Mouse (Mus musculus) liver, embryonic 12.5 days (tissue): ENCODE data around the gene Insl3. TPM values are rescaled to one million over a fixed set of nuclear protein-coding genes. Genes with fewer than 3 reads are reported as not detected.
A peak's percentile ranks its signal among the peaks of the same experiment; 100 is the strongest.

Source experiments
- ATAC-seq: fragments of 200-750 bp; cut with Nextera tagmentation; 2 replicates; pipeline ENCODE4 v1.8.0; 2017; ENCODE audit warnings: moderate number of reproducible peaks, mild to moderate bottlenecking, moderate library complexity
- H3K27ac ChIP-seq: fragments of 300-500 bp; sonication (generic); 2 replicates; pipeline ENCODE4 v1.5.1; 2016; ENCODE audit warnings: mild to moderate bottlenecking
- H3K27me3 ChIP-seq: fragments of 300-500 bp; sonication (generic); replicated peaks from 2 replicates; pipeline ENCODE4 v1.6.1; 2016; ENCODE audit warnings: mild to moderate bottlenecking, moderate library complexity
- H3K36me3 ChIP-seq: fragments of 300-500 bp; sonication (generic); 2 replicates; pipeline ENCODE4 v1.6.1; 2016; ENCODE audit warnings: mild to moderate bottlenecking, moderate library complexity
- H3K4me1 ChIP-seq: fragments of 300-500 bp; sonication (generic); 2 replicates; pipeline ENCODE4 v1.6.1; 2016
- H3K4me2 ChIP-seq: fragments of 300-500 bp; sonication (generic); 2 replicates; pipeline ENCODE4 v1.6.1; 2016; ENCODE audit warnings: mild to moderate bottlenecking, moderate library complexity
- H3K4me3 ChIP-seq: fragments of 300-500 bp; sonication (generic); 2 replicates; pipeline ENCODE4 v1.5.1; 2016; ENCODE audit warnings: mild to moderate bottlenecking, moderate library complexity
- H3K9ac ChIP-seq: fragments of 300-500 bp; sonication (generic); 2 replicates; pipeline ENCODE4 v1.6.1; 2016; ENCODE audit warnings: mild to moderate bottlenecking, moderate library complexity
- H3K9me3 ChIP-seq: fragments of 300-500 bp; sonication (generic); replicated peaks from 2 replicates; pipeline ENCODE4 v1.6.1; 2016; ENCODE audit warnings: mild to moderate bottlenecking, moderate library complexity
- whole genome bisulfite sequencing: fragments of 180-500 bp; shearing (Covaris S2); methylation state at CpG from one replicate; pipeline ENCODE4 v1.1.7; 2016; ENCODE audit not compliant: insufficient replicate concordance; 5-methylcytosine and 5-hydroxymethylcytosine counted together
- polyA plus RNA-seq: library from polyadenylated mRNA; unstranded; fragments of >200 nt; fragmentation: Nextera tagmentation; extraction: Ambion mirVana; gene quantifications from 2 replicates; pipeline ENCODE4 v1.2.1, GENCODE M21; 2016

Insl3 gene
- polyA plus RNA-seq, 1 experiment from 2014 or later: 1.5 TPM

GRCm38 (mm10) chr8:71715531-71715930 is 26.5 kb downstream of the Insl3 start:
- ATAC-seq: no peak
- H3K4me3 ChIP-seq: no peak overlapping the region
- H3K27ac ChIP-seq: no peak overlapping the region
- no peaks in the 10 kb centered on the region for H3K9me3 ChIP-seq
- H3K4me1 ChIP-seq: peaks cover 3% of the 10 kb centered on the region; the same call in 1 of the 2 replicates
- H3K4me2 ChIP-seq: no peak overlapping the region
- peaks cover 22% of the 10 kb centered on the region for H3K36me3 ChIP-seq
- no peak overlapping the region for H3K9ac ChIP-seq
- 41% methylated on average over 8 of the region's 8 CpGs for WGBS
- peaks cover 27% of the 10 kb centered on the region for H3K27me3 ChIP-seq

- no peak overlapping the region for H3K4me3 ChIP-seq
- peaks cover 22% of the 10 kb centered on the region for H3K36me3 ChIP-seq
- peaks cover 21% of the 10 kb centered on the region for H3K27me3 ChIP-seq
- H3K4me1 ChIP-seq: peaks cover 4% of the 10 kb centered on the region; the same call in 1 of the 2 replicates
- H3K9ac ChIP-seq: no peak overlapping the region; the same call in 1 of the 2 replicates
- H3K9me3 ChIP-seq: no peaks in the 10 kb centered on the region
- no peak overlapping the region for H3K27ac ChIP-seq
- 76% methylated on average over 13 of the region's 13 CpGs for WGBS
- no peak for ATAC-seq
- no peak overlapping the region for H3K4me2 ChIP-seq
These were observed 27.6 kb downstream of the Insl3 start for GRCm38 (mm10) chr8:71716561-71717053.

GRCm38 (mm10) chr8:71717096-71717495 is 28.1 kb downstream of the Insl3 start:
- ATAC-seq: no peak
- H3K4me2 ChIP-seq: no peak overlapping the region
- 81% methylated on average over 12 of the region's 12 CpGs for WGBS

GRCm38 (mm10) chr8:71718252-71718651 is 29.2 kb downstream of the Insl3 start:
- H3K36me3 ChIP-seq: peaks cover 16% of the 10 kb centered on the region
- peaks cover 21% of the 10 kb centered on the region for H3K4me1 ChIP-seq
- H3K9me3 ChIP-seq: no peaks in the 10 kb centered on the region
- WGBS: 36% methylated on average over 3 of the region's 3 CpGs
- H3K9ac ChIP-seq: no peak overlapping the region
- no peak overlapping the region for H3K4me2 ChIP-seq
- no peak overlapping the region for H3K27ac ChIP-seq
- peaks cover 24% of the 10 kb centered on the region for H3K27me3 ChIP-seq
- H3K4me3 ChIP-seq: no peak overlapping the region
- no peak for ATAC-seq

More at GRCm38 (mm10) chr8:71717096-71717495, 28.1 kb downstream of the Insl3 start:
- Histone ChIP-seq H3K4me1 (peaks cover 9% of the 10 kb centered on the region), H3K36me3 (peaks cover 20% of the 10 kb centered on the region), H3K27me3 (peaks cover 22% of the 10 kb centered on the region), H3K27ac (no peak overlapping the region), H3K9ac (no peak overlapping the region; the same call in 1 of the 2 replicates), H3K4me3 (no peak overlapping the region), H3K9me3 (no peaks in the 10 kb centered on the region)

GRCm38 (mm10) chr8:71719218-71719617 is 30.2 kb downstream of the Insl3 start:
- no peak overlapping the region for H3K27ac ChIP-seq
- 51% methylated on average over 4 of the region's 4 CpGs for WGBS
- no peak for ATAC-seq
- no peak overlapping the region for H3K4me2 ChIP-seq
- H3K27me3 ChIP-seq: peaks cover 29% of the 10 kb centered on the region
- H3K9ac ChIP-seq: no peak overlapping the region
- peaks cover 16% of the 10 kb centered on the region for H3K36me3 ChIP-seq
- no peak overlapping the region for H3K4me3 ChIP-seq
- no peaks in the 10 kb centered on the region for H3K9me3 ChIP-seq
- peaks cover 31% of the 10 kb centered on the region for H3K4me1 ChIP-seq

GRCm38 (mm10) chr8:71719928-71720457 is 31.0 kb downstream of the Insl3 start:
- ATAC-seq: no peak

GRCm38 (mm10) chr8:71723047-71723551 is 34.1 kb downstream of the Insl3 start:
- H3K9me3 ChIP-seq: no peaks in the 10 kb centered on the region
- WGBS: 21% methylated on average over 14 of the region's 14 CpGs
- H3K4me1 ChIP-seq: peaks cover 49% of the 10 kb centered on the region
- peaks cover 56% of the 10 kb centered on the region for H3K27me3 ChIP-seq
- H3K9ac ChIP-seq: peak overlapping the region; percentile 68
- H3K4me2 ChIP-seq: peak overlapping the region; percentile 97
- H3K27ac ChIP-seq: peak overlapping the region; percentile 68
- 0 out of 2 replicates have a peak, but pooled peaks cover 3% of the 10 kb centered on the region for H3K36me3 ChIP-seq
- ATAC-seq: peak; percentile 81
- peak overlapping the region; percentile 53 for H3K4me3 ChIP-seq

More at GRCm38 (mm10) chr8:71719928-71720457, 31.0 kb downstream of the Insl3 start:
- 49% methylated on average over 7 of the region's 7 CpGs for WGBS
- Histone ChIP-seq H3K36me3 (peaks cover 16% of the 10 kb centered on the region), H3K27ac (no peak overlapping the region), H3K4me1 (peaks cover 38% of the 10 kb centered on the region), H3K4me3 (no peak overlapping the region), H3K9me3 (no peaks in the 10 kb centered on the region), H3K27me3 (peaks cover 33% of the 10 kb centered on the region), H3K4me2 (no peak overlapping the region), H3K9ac (no peak overlapping the region)

- Histone ChIP-seq H3K9ac (peak overlapping the region; percentile 77; the same call in 1 of the 2 replicates), H3K4me2 (peak overlapping the region; percentile 97), H3K4me3 (peak overlapping the region; percentile 70; the same call in 1 of the 2 replicates), H3K27me3 (peaks cover 65% of the 10 kb centered on the region), H3K9me3 (no peaks in the 10 kb centered on the region), H3K27ac (peak overlapping the region; percentile 68; the same call in 1 of the 2 replicates), H3K36me3 (0 out of 2 replicates have a peak, but pooled peaks cover 3% of the 10 kb centered on the region), H3K4me1 (peaks cover 62% of the 10 kb centered on the region)
- ATAC-seq: no peak
- WGBS: 62% methylated on average over 4 of the region's 4 CpGs
These were observed 35.4 kb downstream of the Insl3 start for GRCm38 (mm10) chr8:71724389-71724788.

- Histone ChIP-seq H3K9ac (peak within 1 kb of the TSS; percentile 77), H3K4me1 (peaks cover 63% of the 10 kb centered on the region), H3K9me3 (no peaks in the 10 kb centered on the region), H3K4me2 (peak within 1 kb of the TSS; percentile 97), H3K27ac (no peak within 1 kb of the TSS), H3K36me3 (0 out of 2 replicates have a peak, but pooled peaks cover 1% of the 10 kb centered on the region), H3K27me3 (peaks cover 69% of the 10 kb centered on the region), H3K4me3 (peak within 1 kb of the TSS; percentile 70)
- 2% methylated on average over 35 of the region's 54 CpGs for WGBS
- ATAC-seq: peak; percentile 84
These were observed 36.3 kb downstream of the Insl3 start, which contains the start of gene Fcho1 for GRCm38 (mm10) chr8:71725122-71725924. Fcho1 (minus strand) TSS chr8:71725716.

- Histone ChIP-seq H3K27me3 (peaks cover 68% of the 10 kb centered on the region), H3K36me3 (no peaks in the 10 kb centered on the region), H3K9me3 (no peaks in the 10 kb centered on the region), H3K9ac (peak overlapping the region; percentile 33), H3K27ac (no peak overlapping the region), H3K4me2 (peak overlapping the region; percentile 62), H3K4me1 (peaks cover 45% of the 10 kb centered on the region), H3K4me3 (peak overlapping the region; percentile 14)
- WGBS: 2% methylated on average over 20 of the region's 21 CpGs
- no peak for ATAC-seq
These were observed 39.3 kb downstream of the Insl3 start for GRCm38 (mm10) chr8:71728240-71728785.

GRCm38 (mm10) chr8:71728826-71729620 is 40.0 kb downstream of the Insl3 start:
- peaks cover 37% of the 10 kb centered on the region for H3K4me1 ChIP-seq
- no peak for ATAC-seq
- WGBS: 6% methylated on average over 16 of the region's 16 CpGs
- H3K9me3 ChIP-seq: no peaks in the 10 kb centered on the region
- H3K4me2 ChIP-seq: peak overlapping the region; percentile 62
- peak overlapping the region; percentile 33; the same call in 1 of the 2 replicates for H3K9ac ChIP-seq
- H3K27me3 ChIP-seq: peaks cover 65% of the 10 kb centered on the region
- H3K27ac ChIP-seq: no peak overlapping the region
- H3K36me3 ChIP-seq: no peaks in the 10 kb centered on the region
- peak overlapping the region; percentile 14 for H3K4me3 ChIP-seq
